Mouse (Mus musculus): Measurements from ENCODE around the gene Polr2h.
"Not testable (repeated sequence)": the region's sequence is repeated elsewhere in the genome, so short reads cannot be mapped to it uniquely, and the experiment has no call there.

Polr2h gene

GRCm38 (mm10) chr16:20717181-20717977 is at the start of gene Polr2h, which contains the start of gene Clcn2:
Gene Polr2h (plus strand): TSS chr16:20717665.
Gene Clcn2 (minus strand): TSS chr16:20717746.
- DNase-seq (ENCODE audit: inconsistent ontology term): peak; percentile 99

GRCm38 (mm10) chr16:20668013-20668412 is 49.5 kb upstream of the Polr2h start, which contains the start of gene Eif4g1:
Gene Eif4g1 (plus strand): TSS chr16:20668313.
- not testable (repeated sequence) for DNase-seq (ENCODE audit: inconsistent ontology term)

- no peak for DNase-seq (ENCODE audit: inconsistent ontology term)
Measured at GRCm38 (mm10) chr16:20670291-20670690, 47.2 kb upstream of the Polr2h start.

- DNase-seq (ENCODE audit: inconsistent ontology term): no peak
Measured at GRCm38 (mm10) chr16:20671886-20672285, 45.6 kb upstream of the Polr2h start.

- DNase-seq (ENCODE audit: inconsistent ontology term): peak; percentile 96
Measured at GRCm38 (mm10) chr16:20672500-20672902, 45.0 kb upstream of the Polr2h start.

- no peak for DNase-seq (ENCODE audit: inconsistent ontology term)
Measured at GRCm38 (mm10) chr16:20672965-20673705, 44.3 kb upstream of the Polr2h start.

GRCm38 (mm10) chr16:20673706-20674303 is 43.7 kb upstream of the Polr2h start:
- DNase-seq (ENCODE audit: inconsistent ontology term): no peak

GRCm38 (mm10) chr16:20675213-20675612 is 42.3 kb upstream of the Polr2h start:
- DNase-seq (ENCODE audit: inconsistent ontology term): no peak

- DNase-seq (ENCODE audit: inconsistent ontology term): no peak
Measured at GRCm38 (mm10) chr16:20676702-20677101, 40.8 kb upstream of the Polr2h start.

- DNase-seq (ENCODE audit: inconsistent ontology term): no peak
Measured at GRCm38 (mm10) chr16:20677380-20677779, 40.1 kb upstream of the Polr2h start.

GRCm38 (mm10) chr16:20677974-20678675 is 39.3 kb upstream of the Polr2h start:
- DNase-seq (ENCODE audit: inconsistent ontology term): peak; percentile 94

GRCm38 (mm10) chr16:20690774-20691173 is 26.7 kb upstream of the Polr2h start:
- DNase-seq (ENCODE audit: inconsistent ontology term): no peak

GRCm38 (mm10) chr16:20691617-20692016 is 25.8 kb upstream of the Polr2h start:
- no peak for DNase-seq (ENCODE audit: inconsistent ontology term)

GRCm38 (mm10) chr16:20692241-20692965 is 25.1 kb upstream of the Polr2h start:
- no peak for DNase-seq (ENCODE audit: inconsistent ontology term)

GRCm38 (mm10) chr16:20693111-20693701 is 24.3 kb upstream of the Polr2h start, which contains the start of gene Fam131a:
Gene Fam131a (plus strand): TSS chr16:20693241.
- DNase-seq (ENCODE audit: inconsistent ontology term): peak; percentile 95

- no peak for DNase-seq (ENCODE audit: inconsistent ontology term)
Measured at GRCm38 (mm10) chr16:20694781-20695180, 22.7 kb upstream of the Polr2h start.

- DNase-seq (ENCODE audit: inconsistent ontology term): peak; percentile 90
Measured at GRCm38 (mm10) chr16:20695622-20696323, 21.7 kb upstream of the Polr2h start.

GRCm38 (mm10) chr16:20699266-20699665 is 18.2 kb upstream of the Polr2h start:
- DNase-seq (ENCODE audit: inconsistent ontology term): no peak

GRCm38 (mm10) chr16:20700036-20700435 is 17.4 kb upstream of the Polr2h start:
- no peak for DNase-seq (ENCODE audit: inconsistent ontology term)

- no peak for DNase-seq (ENCODE audit: inconsistent ontology term)
Measured at GRCm38 (mm10) chr16:20701316-20701715, 16.1 kb upstream of the Polr2h start.
